Mouse (Mus musculus) left cerebral cortex, adult 11 months (tissue): ENCODE results near the gene Arpp19.
A peak's percentile ranks its signal among the peaks of the same experiment; 100 is the strongest.

Source experiments
- DNase-seq: peaks from one replicate; pipeline ENCODE4 v3.0.0; 2022; ENCODE audit warnings: low spot score

The Arpp19 gene

DNA sequence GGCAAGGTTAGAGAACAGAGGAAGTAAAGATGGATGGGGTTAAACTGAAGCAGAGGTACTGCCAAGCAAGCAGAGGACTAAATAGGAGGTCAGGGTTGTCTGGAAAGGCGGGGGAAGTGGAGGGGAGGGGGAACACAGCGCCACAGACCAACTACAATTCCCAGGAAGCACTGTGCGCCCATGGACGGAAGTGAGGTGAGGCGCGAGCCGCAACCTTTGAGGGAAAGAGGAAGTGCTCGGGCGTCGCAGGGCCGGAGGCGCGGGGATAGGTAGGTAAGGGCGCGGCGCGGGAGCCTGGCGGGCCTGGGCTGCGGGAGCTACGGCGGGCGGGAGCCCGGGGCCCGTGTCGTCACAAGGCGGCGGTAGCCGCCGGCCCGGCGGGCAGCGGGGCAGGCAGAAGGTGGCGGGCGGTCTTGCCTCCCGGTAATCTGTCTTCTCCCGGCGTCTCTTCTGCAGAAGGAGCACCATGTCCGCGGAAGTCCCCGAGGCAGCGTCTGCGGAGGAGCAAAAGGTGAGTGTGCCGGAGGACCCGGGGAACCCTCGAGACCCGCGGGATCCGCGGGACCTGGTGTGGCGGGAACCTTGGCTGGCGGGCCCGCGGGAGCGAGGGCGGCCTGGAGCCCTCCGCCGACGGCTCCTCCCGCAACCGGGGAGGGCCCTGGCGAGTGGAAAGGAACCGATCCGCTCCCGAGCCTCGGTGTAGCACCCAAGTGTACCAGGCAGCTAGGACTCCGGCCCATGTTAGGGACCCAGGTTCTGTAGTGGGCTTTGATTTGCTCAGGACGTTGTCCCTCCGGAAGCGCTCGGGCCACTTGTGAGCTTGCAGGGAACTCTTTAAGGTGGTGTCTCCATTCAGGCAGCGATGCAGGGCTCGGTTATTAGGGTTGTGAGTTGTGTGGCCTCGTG lies at the start of gene Arpp19:
Arpp19 (plus strand) TSS at position 164 of the 906 bp plus-strand sequence.
- DNase-seq, result peak; percentile 82

DNA sequence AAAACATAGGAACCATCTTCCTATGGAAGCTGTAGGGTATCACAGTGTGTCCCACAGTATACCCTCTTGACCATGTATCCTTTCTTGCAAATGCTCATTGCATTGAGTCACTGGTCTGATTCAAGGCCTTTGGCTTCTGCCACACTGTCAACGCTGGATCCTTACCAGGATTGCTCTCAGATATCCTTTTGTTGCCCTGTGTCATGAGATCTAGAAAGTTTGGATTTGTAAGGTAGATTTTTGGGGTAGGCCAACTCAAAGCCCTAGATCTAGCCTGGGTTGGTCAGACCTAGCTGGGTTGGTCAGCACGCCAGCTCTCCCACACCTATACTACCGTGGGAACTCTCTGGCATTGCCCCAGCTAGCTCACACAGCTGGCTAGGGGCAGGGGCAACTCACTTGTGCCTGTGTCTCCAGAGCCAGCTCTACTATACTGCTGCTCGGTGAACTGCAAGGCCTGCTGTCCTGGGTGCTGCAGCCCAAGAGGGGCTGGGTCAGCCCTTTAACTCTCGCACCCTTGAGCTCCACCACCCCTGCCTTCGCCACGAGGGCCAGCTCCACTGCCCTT lies 48.4 kb upstream of the Arpp19 start:
- DNase-seq, result no peak

DNA sequence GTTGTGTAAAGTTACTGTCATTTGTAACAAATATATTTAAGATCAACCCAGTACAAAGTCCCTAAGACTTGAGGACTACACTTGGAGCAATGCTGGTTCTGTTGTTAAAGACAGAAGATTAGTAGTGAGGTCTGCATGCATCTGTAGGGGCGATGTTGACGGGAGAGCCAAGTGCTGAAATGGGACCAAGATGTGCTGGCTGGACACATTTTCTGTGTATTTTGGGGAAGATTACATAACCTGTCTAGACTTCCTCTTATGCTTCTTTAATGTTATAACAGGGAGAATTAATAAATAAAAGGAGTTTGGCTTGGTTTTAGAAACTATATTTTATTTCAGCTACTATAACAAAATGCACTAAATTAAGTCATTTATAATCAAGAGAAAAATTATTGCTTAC lies 47.4 kb upstream of the Arpp19 start:
- DNase-seq, result no peak

DNA sequence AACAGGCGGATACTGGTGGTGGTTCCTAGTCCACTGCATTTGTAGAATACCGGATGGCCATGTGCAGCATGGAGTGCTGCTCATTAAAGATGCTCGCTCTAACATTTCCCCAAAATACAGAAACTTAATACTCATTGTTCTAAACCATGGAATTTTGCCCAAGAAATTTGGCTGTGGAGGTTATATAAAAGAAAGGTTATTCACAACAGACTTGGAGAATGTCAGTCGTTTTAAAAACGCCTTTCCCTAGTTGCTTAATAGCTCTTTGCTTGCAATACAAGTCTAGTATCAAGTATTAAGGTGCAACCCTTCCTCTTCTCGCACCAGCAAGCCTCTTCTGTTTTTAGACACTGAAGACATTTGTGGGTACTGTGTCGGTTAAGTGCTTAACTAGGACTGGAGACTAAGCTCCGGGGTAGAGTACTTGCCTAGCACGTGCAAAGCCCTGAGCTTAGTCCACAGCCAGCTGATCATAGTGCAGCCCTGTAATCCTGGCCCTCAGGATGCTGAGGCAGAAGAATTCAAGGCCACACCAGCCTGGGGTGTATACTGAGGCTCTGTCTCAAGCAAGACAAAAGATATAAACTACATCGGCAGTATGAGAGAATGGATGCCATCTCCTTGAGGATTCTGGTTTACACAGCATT lies 42.7 kb upstream of the Arpp19 start:
- DNase-seq, result no peak

GRCm38 (mm10) chr9:74996349-74996748 lies 41.1 kb upstream of the Arpp19 start:
- no peak for DNase-seq

- no peak for DNase-seq
Measured at GRCm38 (mm10) chr9:74997976-74998375, 39.4 kb upstream of the Arpp19 start.

GRCm38 (mm10) chr9:75001006-75001405 lies 36.4 kb upstream of the Arpp19 start:
- DNase-seq, result no peak

DNA sequence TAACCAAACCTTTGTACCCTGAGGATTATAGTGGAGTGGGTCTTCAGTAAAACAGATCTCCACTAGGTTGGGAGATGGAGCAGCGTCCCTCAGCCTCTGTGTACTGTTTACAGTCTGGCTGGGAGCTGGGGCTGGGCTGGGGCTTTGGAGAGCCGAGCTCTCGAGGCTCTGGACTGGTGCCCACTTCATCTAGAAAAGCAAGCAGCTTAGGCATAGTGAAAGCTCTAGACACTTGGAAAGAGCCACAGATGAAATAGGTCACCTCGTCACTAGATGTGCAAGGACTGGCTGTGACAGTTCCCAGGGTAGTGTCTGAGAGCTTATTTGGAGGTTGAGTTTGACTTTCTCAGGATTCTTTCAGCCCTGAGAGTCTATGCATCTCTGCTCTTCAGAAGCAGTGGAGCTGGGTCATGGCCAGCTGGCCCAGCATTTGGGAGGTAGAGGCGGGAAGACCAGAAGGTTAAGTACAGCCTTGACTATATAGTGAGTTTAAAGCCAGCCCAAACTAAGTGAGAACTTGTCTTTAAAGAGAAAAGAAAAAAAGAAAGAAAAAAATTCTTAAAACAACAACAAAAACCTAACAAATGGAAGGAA lies 35.7 kb upstream of the Arpp19 start:
- DNase-seq, result no peak

DNA sequence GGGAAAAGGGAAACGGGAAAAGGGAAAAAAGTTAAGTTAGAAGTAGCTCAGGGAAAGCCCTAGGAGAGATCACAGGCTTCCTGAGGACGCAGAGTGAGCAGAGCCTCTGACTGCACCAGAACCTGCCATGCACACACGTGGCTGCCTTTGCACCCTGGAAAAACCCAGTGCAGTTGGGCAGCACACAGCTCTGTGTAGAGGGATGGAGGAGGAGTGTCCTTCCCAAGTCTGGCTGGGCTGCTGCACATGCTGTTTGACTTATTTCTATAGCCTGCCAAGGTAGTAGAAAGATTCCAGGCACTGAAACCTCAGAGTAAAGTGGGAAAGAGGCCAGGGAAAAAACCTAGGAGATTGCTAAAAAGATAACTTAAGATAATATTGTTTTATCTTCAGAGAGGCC lies 35.2 kb upstream of the Arpp19 start:
- no peak for DNase-seq

DNA sequence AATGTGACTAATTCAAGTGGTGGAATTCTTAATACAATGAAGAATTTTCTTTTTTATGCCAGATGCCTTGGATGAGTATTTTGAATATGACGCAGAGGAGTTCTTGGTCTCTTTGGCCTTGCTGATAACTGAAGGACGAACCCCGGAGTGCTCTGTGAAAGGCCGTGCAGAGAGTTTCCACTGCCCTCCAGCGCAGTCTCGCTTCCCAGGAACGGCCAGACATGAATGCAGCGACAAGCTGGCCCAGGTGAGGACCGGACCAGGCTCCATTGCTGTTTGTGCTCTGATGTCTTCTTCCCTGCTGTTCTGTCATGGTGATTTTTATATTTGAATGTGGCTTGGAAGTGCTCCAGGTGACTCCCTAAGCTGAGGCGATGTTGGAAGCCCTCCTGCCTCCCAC lies 33.2 kb upstream of the Arpp19 start:
- no peak for DNase-seq

GRCm38 (mm10) chr9:75016591-75016990 lies 20.8 kb upstream of the Arpp19 start:
- DNase-seq, result no peak

DNA sequence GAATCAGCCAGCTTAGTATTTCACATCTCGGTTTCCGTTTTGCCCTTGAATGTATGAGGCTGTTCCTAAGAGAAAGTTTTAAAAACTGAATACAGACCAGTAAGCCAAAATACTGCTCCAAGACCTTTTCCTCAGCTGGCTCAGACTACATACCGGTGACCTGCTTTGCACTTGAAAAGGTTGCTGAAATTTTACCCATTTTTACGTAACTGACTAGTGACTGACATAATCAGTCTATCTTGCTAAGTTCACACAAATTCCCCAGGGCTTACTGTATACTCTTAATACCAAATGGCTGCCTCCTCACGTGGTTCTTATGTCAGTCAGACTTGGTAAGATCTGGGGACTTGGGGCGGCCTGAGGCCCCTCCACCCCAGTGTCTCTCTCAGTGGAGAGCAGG lies 18.2 kb upstream of the Arpp19 start:
- DNase-seq, result no peak

- no peak for DNase-seq
Measured at GRCm38 (mm10) chr9:75019592-75019991, 17.8 kb upstream of the Arpp19 start.

- no peak for DNase-seq
Measured at GRCm38 (mm10) chr9:75020561-75020960, 16.9 kb upstream of the Arpp19 start.

- DNase-seq, result no peak
Measured at GRCm38 (mm10) chr9:75022546-75022945, 14.9 kb upstream of the Arpp19 start.

- DNase-seq, result no peak
Measured at GRCm38 (mm10) chr9:75023150-75023894, 14.1 kb upstream of the Arpp19 start.

DNA sequence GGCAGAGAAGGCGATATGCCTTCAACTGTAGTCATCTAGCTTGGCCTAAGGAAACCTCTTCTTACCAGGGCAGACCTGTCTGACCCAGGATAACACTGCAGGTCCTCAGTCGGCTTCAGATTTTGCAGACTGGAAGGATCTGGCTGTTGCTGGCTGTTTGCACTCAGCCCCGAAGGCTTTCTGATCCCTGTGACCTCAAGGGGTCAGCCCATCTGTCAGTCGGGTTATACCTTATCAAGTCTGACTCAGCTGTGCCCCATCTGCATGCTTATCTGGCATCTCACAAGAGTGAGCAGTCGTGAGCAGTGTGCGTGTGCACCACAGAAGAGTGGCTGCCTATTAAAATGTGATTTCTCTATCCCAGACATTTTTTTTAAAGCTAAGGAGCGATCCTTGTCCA lies 13.3 kb upstream of the Arpp19 start:
- DNase-seq, result no peak

GRCm38 (mm10) chr9:75025689-75026088 lies 11.7 kb upstream of the Arpp19 start:
- no peak for DNase-seq

DNA sequence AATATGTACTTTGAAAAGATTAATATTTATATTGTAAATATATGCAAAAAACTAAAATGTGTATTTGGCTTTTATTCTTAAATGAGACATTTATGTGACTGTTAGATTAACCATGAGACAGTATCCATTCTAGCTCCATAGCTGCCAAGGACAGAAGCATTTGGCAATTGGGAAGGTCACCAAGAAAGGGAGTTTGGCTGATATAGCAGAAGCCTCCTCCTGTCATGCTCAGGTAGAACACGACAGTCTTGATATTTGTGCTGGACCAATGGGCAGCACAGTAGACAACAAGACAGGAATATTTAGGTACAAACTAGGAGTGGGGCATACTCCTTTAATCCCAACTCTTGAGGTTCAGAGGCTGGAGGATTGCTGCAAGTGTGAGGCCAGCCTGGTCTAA lies 5.0 kb upstream of the Arpp19 start:
- DNase-seq, result no peak

DNA sequence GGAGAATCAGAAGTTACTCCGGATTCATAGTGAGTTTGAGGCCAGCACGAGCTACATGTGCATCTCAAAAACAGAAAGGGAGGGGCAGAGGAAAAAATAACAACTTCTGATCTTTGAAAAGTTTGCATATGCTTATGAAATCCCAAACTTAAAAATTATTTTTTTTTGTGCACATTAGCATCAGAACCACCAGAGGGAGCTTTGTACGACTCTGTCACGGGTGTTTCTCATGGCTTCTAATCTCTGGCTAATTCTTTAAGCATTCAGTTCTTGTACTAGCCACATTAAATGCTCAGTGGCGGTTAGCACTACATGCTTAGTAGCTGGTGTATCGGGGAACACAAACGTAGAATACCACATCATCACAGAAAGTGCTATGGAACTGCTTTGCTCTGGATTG lies 4.3 kb upstream of the Arpp19 start:
- DNase-seq, result no peak

GRCm38 (mm10) chr9:75034691-75035090 lies 2.7 kb upstream of the Arpp19 start:
- no peak for DNase-seq

GRCm38 (mm10) chr9:75035944-75036343 lies 1.5 kb upstream of the Arpp19 start:
- DNase-seq, result no peak
